Mouse (Mus musculus) urinary bladder, postnatal 25 days (tissue): ENCODE data around the gene Slc9a5.
A peak's percentile ranks its signal among the peaks of the same experiment; 100 is the strongest.

Experiments
- DNase-seq: peaks from one replicate; pipeline ENCODE4 v3.0.0; 2022; ENCODE audit warnings: low spot score

Gene Slc9a5

GRCm38 (mm10) chr8:105355179-105356024, 6.8 kb downstream of the Slc9a5 start:
- no peak for DNase-seq

- DNase-seq = no peak
These were observed 8.0 kb downstream of the Slc9a5 start for GRCm38 (mm10) chr8:105356681-105357080.

DNA sequence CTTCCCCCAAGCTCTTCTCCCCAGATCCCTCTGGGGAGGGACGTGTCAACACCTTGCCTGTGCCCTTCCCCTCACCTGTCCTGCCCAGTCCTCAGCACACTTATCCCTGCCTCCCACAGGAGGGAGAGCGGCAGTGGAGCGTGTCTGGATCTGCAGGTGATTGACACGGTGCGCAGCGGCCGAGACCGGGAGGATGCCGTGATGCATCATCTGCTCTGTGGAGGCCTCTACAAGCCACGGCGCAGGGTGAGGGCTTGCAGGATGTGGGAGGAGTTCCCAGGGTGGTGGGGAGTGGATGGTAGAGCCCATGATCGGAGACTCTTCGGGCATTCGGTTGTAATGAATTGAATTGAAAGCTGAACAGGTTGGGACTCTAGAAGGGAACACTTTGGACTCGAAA, 10.6 kb downstream of the Slc9a5 start:
- no peak for DNase-seq

DNA sequence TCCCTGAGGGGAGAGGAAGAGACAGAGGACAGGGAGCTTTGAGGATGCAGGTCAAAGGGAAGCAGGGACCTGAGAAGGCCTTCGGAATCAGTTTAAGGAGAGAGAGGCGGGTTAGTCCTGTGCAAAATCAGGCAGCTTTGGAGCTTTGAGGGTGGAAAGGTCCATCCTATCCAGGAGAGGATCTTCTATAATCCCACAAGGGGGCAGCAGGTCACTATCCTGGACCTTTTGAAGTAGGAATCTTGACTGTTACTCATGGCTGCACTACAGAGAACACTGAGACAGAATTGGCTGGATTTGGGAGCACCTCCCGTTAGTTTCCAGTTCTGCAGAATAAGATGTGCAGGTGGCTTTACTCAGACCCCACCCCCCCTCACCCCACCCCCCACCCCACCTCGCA, 11.0 kb downstream of the Slc9a5 start:
- no peak for DNase-seq

GRCm38 (mm10) chr8:105361751-105362702, 13.4 kb downstream of the Slc9a5 start:
- DNase-seq = no peak

GRCm38 (mm10) chr8:105367107-105367506, 18.5 kb downstream of the Slc9a5 start:
- no peak for DNase-seq

- no peak for DNase-seq
These were observed 23.8 kb downstream of the Slc9a5 start for GRCm38 (mm10) chr8:105372473-105372872.

DNA sequence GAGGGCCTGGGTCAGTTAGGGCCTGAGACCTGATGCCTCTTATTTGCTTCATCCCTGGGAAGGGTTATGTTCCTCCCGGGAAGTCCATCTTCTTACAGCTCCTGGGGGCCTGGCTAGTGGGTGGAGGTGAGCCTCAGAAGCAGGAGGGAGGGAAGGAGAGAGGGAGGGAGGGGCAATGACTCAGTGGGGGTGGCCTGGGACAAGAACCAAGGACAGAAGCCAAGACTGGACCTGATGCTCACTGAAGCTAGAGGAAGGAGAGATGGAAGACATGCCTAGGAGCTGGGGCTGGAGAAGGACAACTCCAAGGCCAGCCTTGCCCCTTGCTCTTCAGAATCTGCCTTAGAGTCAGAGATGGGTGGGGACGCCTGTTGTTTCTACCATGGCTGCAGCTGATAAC, 24.4 kb downstream of the Slc9a5 start, which contains the start of gene Plekhg4:
Gene Plekhg4, plus strand, starts transcription at position 243 of the 400 bp plus-strand sequence.
- DNase-seq = no peak

- no peak for DNase-seq
These were observed 25.9 kb downstream of the Slc9a5 start for GRCm38 (mm10) chr8:105374513-105374966.

GRCm38 (mm10) chr8:105378673-105379072, 30.0 kb downstream of the Slc9a5 start:
- peak; percentile 60 for DNase-seq

- no peak for DNase-seq
These were observed 31.7 kb downstream of the Slc9a5 start for GRCm38 (mm10) chr8:105380308-105380707.

DNA sequence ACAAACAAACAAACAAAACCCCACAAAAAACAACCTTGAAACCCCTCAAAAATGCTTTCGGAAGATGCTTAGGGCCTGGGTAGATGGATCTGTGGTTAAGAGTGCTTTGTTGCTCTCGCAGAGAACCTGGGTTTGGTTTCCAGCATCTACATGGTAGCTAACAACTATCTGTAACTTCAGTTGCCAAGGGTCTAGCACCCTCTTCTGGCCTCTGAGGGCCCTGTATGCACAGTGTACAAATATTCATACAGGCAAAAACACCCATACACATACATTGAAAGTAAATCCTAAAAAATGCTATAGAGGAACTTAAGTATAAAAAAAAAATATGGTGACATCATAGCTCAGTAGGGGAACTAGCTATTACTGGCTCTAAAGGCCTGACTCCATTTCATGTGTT, 35.4 kb downstream of the Slc9a5 start:
- no peak for DNase-seq

GRCm38 (mm10) chr8:105387151-105387550, 38.5 kb downstream of the Slc9a5 start:
- no peak for DNase-seq

- no peak for DNase-seq
These were observed 40.5 kb downstream of the Slc9a5 start for GRCm38 (mm10) chr8:105389096-105389495.

DNA sequence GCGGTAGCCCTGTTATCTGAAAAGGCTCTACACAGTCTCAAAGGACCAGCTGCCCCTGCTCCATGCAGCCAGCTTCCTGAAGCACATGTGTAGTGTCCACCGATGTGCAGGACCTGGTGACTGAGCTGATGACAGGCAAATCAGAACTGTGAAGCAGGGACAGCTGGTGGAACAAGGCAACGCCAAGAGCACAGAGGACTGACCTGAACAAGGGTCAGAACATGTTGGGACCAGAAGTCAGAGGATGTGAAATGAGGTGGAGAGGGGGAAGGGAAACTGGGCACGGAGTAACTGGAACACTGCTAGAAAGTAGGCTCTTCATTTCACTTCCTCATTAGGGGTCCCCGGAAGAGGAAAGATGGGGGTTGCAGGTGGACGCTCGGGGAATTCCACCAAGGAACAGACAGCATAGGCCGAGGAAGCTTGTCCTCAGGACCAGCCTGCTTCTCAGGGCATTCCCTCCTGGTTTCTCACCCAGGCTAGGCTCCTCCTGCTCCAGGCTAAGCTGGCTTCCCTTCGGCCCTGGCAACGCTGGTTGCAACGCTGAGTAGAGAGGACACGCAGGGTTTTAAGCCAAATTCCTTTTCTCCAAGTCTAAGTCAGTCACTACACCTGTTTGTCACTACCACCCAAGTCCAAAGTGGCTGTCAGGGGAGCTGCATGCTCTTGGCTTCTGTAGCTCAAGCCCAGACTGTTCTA, 44.6 kb downstream of the Slc9a5 start:
- DNase-seq = no peak

DNA sequence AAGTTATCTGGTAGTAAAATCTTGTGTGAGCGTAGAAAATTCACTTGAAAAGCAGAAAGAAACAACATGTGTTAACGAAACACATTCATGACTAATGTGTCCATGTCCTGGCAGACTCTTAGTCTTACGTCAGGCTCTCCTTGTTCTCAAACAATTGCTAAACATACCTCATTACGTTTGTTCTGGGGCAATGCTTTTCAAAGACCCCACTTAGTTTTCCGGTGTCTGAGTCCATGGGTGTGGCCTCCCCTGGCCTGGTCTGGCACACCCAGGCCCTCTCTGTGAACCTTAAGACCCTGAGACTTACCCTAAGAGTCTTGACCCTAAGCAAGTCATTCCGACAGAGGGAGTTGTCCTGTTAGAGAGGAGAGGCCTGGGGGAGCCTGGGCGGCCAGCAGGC, 45.3 kb downstream of the Slc9a5 start:
- DNase-seq = no peak

GRCm38 (mm10) chr8:105397747-105398146, 49.1 kb downstream of the Slc9a5 start:
- DNase-seq = no peak

GRCm38 (mm10) chr8:105400016-105400415, 51.4 kb downstream of the Slc9a5 start:
- DNase-seq = no peak

- no peak for DNase-seq
These were observed 54.8 kb downstream of the Slc9a5 start for GRCm38 (mm10) chr8:105403467-105403866.

DNA sequence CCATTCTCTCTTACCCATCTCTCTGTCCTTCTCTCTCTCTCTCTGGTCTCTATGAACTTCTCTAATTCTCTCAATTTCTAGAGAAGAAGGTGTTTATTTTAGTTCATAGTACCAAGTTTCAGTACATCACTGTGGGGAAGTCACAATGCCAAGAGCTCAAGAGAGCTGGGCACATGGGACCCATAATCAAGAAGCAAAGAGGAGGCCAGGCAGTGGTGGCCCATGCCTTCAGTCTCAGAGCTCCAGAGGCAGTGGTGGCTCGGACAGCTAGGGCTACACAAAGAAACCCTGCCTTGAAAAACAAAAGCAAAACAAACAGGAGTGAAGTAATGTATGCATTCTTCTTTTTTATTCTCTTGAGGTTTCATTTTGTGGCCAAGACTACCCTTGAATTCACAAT, 55.9 kb downstream of the Slc9a5 start:
- DNase-seq = no peak

GRCm38 (mm10) chr8:105406416-105406815, 57.8 kb downstream of the Slc9a5 start:
- no peak for DNase-seq

DNA sequence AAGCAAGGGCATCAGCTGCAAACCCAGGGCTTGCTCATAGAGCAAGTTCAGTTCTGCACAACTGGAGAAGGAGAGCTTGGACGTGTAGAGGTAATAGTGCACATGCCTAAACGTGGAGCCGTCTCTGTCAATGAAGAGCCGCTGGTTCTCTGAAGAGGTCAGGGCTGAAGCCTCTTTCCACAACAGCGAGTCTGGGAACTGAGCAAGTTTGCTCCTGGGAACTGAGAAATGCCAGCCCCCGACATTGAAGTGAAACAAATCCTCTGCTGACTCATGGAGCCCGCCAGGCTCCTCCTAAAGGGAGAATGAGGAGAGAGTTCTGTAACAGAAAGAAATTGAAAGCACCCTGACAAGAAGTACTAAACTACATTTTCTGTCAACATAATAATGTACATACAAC, 59.7 kb downstream of the Slc9a5 start:
- no peak for DNase-seq
